Mouse (Mus musculus): ENCODE data around the gene Ccn1. TPM values are rescaled to one million over a fixed set of nuclear protein-coding genes. Genes with fewer than 3 reads are reported as not detected.

Gene Ccn1
- polyA plus RNA-seq, 1 experiment: 2.8 TPM

DNA sequence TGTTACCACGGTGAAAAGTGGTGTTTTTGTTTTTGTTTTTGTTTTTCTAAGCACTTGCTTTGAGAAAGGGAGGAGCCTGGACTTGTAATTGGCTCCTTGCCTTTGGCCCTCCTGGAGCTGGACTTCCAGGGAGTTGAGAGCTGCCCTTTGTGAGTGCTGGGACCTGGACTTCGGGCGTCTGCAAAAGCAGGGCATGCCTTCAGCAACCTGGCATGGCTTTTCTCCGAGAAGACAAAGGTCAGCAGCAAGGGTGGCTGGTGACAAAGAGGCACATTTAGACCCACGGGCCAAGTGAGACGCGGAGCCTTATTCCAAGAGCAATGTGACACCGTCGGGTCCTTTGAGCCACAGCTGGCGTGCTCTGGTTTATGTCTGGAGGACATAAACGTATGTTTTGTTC is 6.9 kb downstream of the Ccn1 start:
- no peak for DNase-seq
- WGBS: 50% methylated on average over 11 of the region's 11 CpGs
- TF ChIP-seq CTCF (IDR thresholded peaks at IDR 0.05; ENCODE audit: borderline replicate concordance, insufficient read depth, low read depth, low read length) (no peak), POLR2A (IDR thresholded peaks at IDR 0.05; ENCODE audit: borderline replicate concordance, insufficient read depth, low read length) (no peak)

DNA sequence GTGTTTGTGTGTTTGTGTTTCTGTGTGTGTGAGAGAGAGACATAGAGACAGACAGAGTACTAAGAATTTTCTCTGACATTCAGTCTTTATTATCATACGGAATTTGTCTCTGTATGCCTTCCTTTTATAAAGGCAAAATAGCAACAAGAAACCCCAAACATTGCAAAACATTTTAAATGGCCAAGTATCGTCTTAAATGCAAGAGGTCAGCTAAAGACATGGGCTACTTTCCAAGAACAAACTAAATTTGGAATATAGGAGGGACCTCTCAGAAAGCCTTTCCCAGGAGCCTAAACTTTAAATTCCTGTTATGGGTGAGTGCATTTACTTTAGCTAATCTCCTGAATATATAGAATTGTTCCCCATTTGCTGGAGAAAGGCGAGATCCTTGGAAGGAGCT is 7.9 kb downstream of the Ccn1 start:
- WGBS: 77% methylated on average over 3 of the region's 3 CpGs
- no peak for DNase-seq
- Histone ChIP-seq H3K27ac (ENCODE audit: insufficient read depth, low read length) (no peak overlapping the region), H3K27me3 (ENCODE audit: control insufficient read depth, insufficient read depth, low read length) (no peaks in the 10 kb centered on the region), H3K4me1 (ENCODE audit: control insufficient read depth, insufficient read depth, low read length) (no peaks in the 10 kb centered on the region), H3K4me3 (replicated peaks; ENCODE audit: insufficient read depth, low read depth, low read length) (no peak overlapping the region)
- TF ChIP-seq POLR2A (IDR thresholded peaks at IDR 0.05; ENCODE audit: borderline replicate concordance, insufficient read depth, low read length): no peak
- TF ChIP-seq CTCF (IDR thresholded peaks at IDR 0.05; ENCODE audit: borderline replicate concordance, insufficient read depth, low read depth, low read length): no peak

More for the DNA sequence above, 6.9 kb downstream of the Ccn1 start:
- no peaks in the 10 kb centered on the region for H3K4me1 ChIP-seq (ENCODE audit: control insufficient read depth, insufficient read depth, low read length)
- no peak overlapping the region for H3K27ac ChIP-seq (ENCODE audit: insufficient read depth, low read length)
- H3K4me3 ChIP-seq (replicated peaks; ENCODE audit: insufficient read depth, low read depth, low read length): no peak overlapping the region
- H3K27me3 ChIP-seq (ENCODE audit: control insufficient read depth, insufficient read depth, low read length): no peaks in the 10 kb centered on the region

DNA sequence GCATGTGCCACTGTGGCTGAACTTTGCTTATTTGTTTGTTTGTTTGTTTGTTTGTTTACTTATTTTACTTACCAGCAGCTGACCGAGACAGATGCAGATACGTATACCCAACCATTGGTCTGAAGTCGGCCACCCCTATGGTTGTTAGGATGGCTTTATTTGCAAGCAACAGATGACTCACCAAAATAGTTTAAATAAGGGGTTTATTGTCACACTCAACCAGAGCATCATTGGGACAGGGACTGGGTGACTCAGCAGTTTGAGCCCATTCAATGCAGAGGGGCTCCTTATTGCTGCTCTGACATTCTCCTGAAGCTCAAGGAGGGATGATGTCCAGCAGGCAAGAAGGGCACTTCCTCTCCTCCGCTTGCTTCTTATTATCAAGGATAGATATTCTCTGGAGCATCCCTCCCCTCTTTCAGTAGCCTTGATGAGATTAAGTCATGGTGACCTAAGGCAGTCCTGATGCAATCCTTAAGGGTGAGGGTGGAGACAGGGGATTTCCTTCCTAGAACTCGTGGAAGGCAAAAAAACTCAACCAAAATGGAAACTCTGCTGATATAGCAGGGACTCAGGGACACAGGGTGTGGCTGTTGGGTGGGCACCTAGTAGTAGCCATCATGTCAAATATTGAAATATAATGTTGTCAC is 8.6 kb downstream of the Ccn1 start:
- 84% methylated on average over 5 of the region's 5 CpGs for WGBS

DNA sequence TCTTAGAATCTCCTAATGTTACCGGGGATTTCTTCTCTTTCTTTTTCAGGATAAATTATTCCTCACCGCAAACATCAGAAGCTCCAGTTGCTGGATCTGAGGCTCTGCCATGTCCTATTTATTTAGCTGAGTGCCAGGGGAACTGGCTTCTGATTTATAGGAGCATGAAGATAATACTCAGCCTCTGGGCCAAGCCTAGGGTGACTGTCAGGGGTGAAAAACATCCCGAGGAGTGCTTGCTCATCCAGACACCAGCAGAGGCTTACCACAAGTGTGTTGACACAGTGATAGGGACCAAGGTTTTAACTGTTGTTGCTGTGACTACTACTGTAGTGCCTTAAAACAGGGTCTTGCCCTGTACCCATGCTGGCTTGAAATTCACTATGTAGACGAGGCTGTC is 9.2 kb downstream of the Ccn1 start:
- Histone ChIP-seq H3K27ac (ENCODE audit: insufficient read depth, low read length) (no peak overlapping the region), H3K27me3 (ENCODE audit: control insufficient read depth, insufficient read depth, low read length) (no peaks in the 10 kb centered on the region), H3K4me1 (ENCODE audit: control insufficient read depth, insufficient read depth, low read length) (no peaks in the 10 kb centered on the region), H3K4me3 (replicated peaks; ENCODE audit: insufficient read depth, low read depth, low read length) (no peak overlapping the region)
- TF ChIP-seq CTCF (IDR thresholded peaks at IDR 0.05; ENCODE audit: borderline replicate concordance, insufficient read depth, low read depth, low read length) (no peak), POLR2A (IDR thresholded peaks at IDR 0.05; ENCODE audit: borderline replicate concordance, insufficient read depth, low read length) (no peak)
- WGBS: 67% methylated on average over 4 of the region's 4 CpGs
- no peak for DNase-seq

More for the DNA sequence above, 8.6 kb downstream of the Ccn1 start:
- Histone ChIP-seq H3K4me1 (ENCODE audit: control insufficient read depth, insufficient read depth, low read length) (no peaks in the 10 kb centered on the region), H3K4me3 (replicated peaks; ENCODE audit: insufficient read depth, low read depth, low read length) (no peak overlapping the region), H3K27me3 (ENCODE audit: control insufficient read depth, insufficient read depth, low read length) (no peaks in the 10 kb centered on the region), H3K27ac (ENCODE audit: insufficient read depth, low read length) (no peak overlapping the region)
- TF ChIP-seq CTCF (IDR thresholded peaks at IDR 0.05; ENCODE audit: borderline replicate concordance, insufficient read depth, low read depth, low read length) (no peak), POLR2A (IDR thresholded peaks at IDR 0.05; ENCODE audit: borderline replicate concordance, insufficient read depth, low read length) (no peak)
- no peak for DNase-seq

DNA sequence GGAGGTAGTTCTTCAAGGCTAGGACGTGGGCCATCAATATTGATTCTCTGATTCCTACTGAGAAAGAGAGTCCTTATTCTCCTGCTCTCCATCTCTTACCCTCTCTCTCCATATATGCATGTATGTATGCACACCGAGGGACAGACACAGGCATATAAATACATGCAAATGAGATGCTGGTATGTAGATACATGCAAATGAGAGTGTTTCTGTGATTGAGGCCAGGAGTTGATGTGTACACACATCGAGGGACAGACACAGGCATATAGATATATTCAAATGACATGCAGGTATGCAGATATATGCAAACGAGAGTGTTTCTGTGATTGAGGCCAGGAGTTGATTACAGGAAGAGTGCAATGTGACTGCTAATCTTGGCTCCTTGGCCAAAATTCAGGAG is 9.6 kb downstream of the Ccn1 start:
- Histone ChIP-seq H3K27me3 (ENCODE audit: control insufficient read depth, insufficient read depth, low read length) (no peaks in the 10 kb centered on the region), H3K4me1 (ENCODE audit: control insufficient read depth, insufficient read depth, low read length) (no peaks in the 10 kb centered on the region), H3K27ac (ENCODE audit: insufficient read depth, low read length) (no peak overlapping the region), H3K4me3 (replicated peaks; ENCODE audit: insufficient read depth, low read depth, low read length) (no peak overlapping the region)
- no peak for TF ChIP-seq CTCF (IDR thresholded peaks at IDR 0.05; ENCODE audit: borderline replicate concordance, insufficient read depth, low read depth, low read length)
- no peak for TF ChIP-seq POLR2A (IDR thresholded peaks at IDR 0.05; ENCODE audit: borderline replicate concordance, insufficient read depth, low read length)
- DNase-seq: no peak
- WGBS: 52% methylated on average over 4 of the region's 4 CpGs

DNA sequence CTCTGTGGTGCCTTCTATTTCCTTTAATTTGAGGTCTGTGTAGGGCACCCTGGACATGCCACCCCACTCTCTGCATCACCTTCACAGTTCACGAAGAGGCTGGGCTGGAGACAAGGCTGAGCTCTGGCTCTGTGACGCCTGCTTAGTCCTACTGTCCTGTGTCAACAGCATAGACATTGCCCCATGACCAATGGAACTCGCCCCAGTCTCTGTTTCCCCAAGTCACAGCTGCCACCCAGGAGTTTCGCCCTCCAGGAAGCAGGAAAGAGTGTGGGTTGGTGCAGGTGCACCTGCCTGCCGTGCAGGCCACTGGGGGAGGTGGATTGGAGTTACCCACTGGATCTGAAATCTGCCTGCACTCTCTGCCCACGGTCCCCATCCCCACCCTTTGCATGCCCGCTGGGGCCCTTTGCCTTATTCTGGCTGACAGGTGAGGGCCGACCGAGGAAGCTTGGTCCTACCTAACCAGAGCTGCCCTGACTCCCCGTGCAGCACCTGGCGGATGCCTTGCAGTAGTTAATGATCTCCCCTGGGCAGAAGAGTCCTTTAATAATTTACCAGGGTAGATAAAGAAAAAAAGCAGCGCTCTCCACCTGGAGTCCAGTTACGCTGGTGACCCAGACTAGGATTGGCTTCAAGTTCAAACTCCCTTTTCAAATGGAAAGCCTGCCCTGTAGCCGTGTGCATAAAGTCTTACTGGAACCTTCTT is 15.6 kb downstream of the Ccn1 start:
- no peak overlapping the region for H3K27ac ChIP-seq (ENCODE audit: insufficient read depth, low read length)
- H3K4me3 ChIP-seq (replicated peaks; ENCODE audit: insufficient read depth, low read depth, low read length): no peak overlapping the region
- no peaks in the 10 kb centered on the region for H3K27me3 ChIP-seq (ENCODE audit: control insufficient read depth, insufficient read depth, low read length)
- WGBS: 85% methylated on average over 14 of the region's 14 CpGs
- H3K4me1 ChIP-seq (ENCODE audit: control insufficient read depth, insufficient read depth, low read length): no peaks in the 10 kb centered on the region
- no peak for TF ChIP-seq POLR2A (IDR thresholded peaks at IDR 0.05; ENCODE audit: borderline replicate concordance, insufficient read depth, low read length)
- DNase-seq: no peak

DNA sequence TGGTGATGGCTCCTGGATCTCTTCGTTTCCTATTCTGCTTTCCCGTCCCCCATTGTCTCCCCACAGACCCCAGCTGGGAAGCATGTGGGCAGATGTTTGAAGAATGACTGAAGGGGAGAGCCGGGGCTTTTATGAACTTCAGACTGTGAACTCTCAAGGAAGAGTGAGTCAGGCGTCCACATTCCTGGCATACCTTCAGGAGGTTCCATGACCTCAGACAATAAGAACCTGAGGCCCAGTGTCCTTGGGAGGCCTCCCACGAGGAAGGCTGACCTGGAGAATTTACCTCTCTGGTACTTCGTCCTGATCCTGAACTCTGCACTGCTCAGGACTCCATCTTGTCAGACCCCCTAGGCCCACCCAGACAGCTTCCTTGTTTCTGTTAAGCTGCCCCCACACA is 16.9 kb downstream of the Ccn1 start:
- H3K4me3 ChIP-seq (replicated peaks; ENCODE audit: insufficient read depth, low read depth, low read length): no peak overlapping the region
- TF ChIP-seq CTCF (IDR thresholded peaks at IDR 0.05; ENCODE audit: borderline replicate concordance, insufficient read depth, low read depth, low read length): no peak
- no peaks in the 10 kb centered on the region for H3K4me1 ChIP-seq (ENCODE audit: control insufficient read depth, insufficient read depth, low read length)
- 22% methylated on average over 6 of the region's 6 CpGs for WGBS
- H3K27me3 ChIP-seq (ENCODE audit: control insufficient read depth, insufficient read depth, low read length): no peaks in the 10 kb centered on the region
- no peak for DNase-seq
- no peak overlapping the region for H3K27ac ChIP-seq (ENCODE audit: insufficient read depth, low read length)

DNA sequence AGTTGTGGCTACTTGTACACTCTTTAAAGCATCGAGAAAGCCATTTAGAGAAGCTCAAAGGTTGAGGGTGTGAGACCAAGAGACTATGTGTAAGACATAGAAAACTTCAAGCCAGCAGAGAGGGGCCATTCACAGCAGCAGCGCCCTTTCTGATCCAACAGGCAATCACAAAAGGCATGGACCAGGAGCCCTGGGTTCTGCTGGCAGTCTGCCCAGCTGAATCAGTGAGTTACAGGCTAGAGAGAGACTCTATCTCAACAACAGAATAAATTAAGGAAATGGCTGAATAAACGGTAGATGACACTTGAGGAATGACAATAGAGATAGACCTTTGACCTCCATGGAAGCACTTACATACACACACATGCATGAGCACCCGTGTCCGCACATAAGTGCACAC is 21.1 kb downstream of the Ccn1 start:
- Histone ChIP-seq H3K27ac (ENCODE audit: insufficient read depth, low read length) (no peak overlapping the region), H3K4me3 (replicated peaks; ENCODE audit: insufficient read depth, low read depth, low read length) (no peak overlapping the region), H3K27me3 (ENCODE audit: control insufficient read depth, insufficient read depth, low read length) (no peaks in the 10 kb centered on the region), H3K4me1 (ENCODE audit: control insufficient read depth, insufficient read depth, low read length) (no peaks in the 10 kb centered on the region)
- TF ChIP-seq POLR2A (IDR thresholded peaks at IDR 0.05; ENCODE audit: borderline replicate concordance, insufficient read depth, low read length): no peak
- 33% methylated on average over 5 of the region's 5 CpGs for WGBS
- no peak for DNase-seq

Measured in cerebellum, adult 2 months (tissue).